Mouse (Mus musculus) midbrain, embryonic 14.5 days (tissue): ENCODE data around the gene Gramd1b. TPM values are rescaled to one million over a fixed set of nuclear protein-coding genes. Genes with fewer than 3 reads are reported as not detected.

Experiments
- ATAC-seq: fragments of 200-750 bp; cut with Nextera tagmentation; 2 replicates; pipeline ENCODE4 v1.8.0; 2017; ENCODE audit warnings: moderate number of reproducible peaks, moderate library complexity; ENCODE audit not compliant: low FRiP score, low TSS enrichment
- DNase-seq: peaks from one replicate; pipeline ENCODE4 v3.0.0-alpha.2; 2015
- H3K27ac ChIP-seq: fragments of 300-500 bp; sonication (generic); replicated peaks from 2 replicates; pipeline ENCODE4 v1.5.1; 2014; ENCODE audit warnings: mild to moderate bottlenecking, low read depth, low read length, moderate library complexity
- H3K27me3 ChIP-seq: fragments of 300-500 bp; sonication (generic); 2 replicates; pipeline ENCODE4 v1.6.1; 2014; ENCODE audit warnings: low read length, control low read depth, mixed read lengths; ENCODE audit not compliant: control insufficient read depth, insufficient read depth
- H3K36me3 ChIP-seq: fragments of 300-500 bp; sonication (generic); 2 replicates; pipeline ENCODE4 v1.6.1; 2014; ENCODE audit warnings: low read length, control low read depth; ENCODE audit not compliant: control insufficient read depth, insufficient read depth
- H3K4me1 ChIP-seq: fragments of 300-500 bp; sonication (generic); 2 replicates; pipeline ENCODE4 v1.6.1; 2014; ENCODE audit warnings: mild to moderate bottlenecking, antibody characterized with exemption, low read length, control low read depth; ENCODE audit not compliant: control insufficient read depth, insufficient read depth
- H3K4me2 ChIP-seq: fragments of 300-500 bp; sonication (generic); 2 replicates; pipeline ENCODE4 v1.6.1; 2014; ENCODE audit warnings: mild to moderate bottlenecking, low read length, moderate library complexity
- H3K4me3 ChIP-seq: fragments of 300-500 bp; sonication (generic); replicated peaks from 2 replicates; pipeline ENCODE4 v1.5.1; 2014; ENCODE audit warnings: low read depth, low read length
- H3K9ac ChIP-seq: fragments of 300-500 bp; sonication (generic); replicated peaks from 2 replicates; pipeline ENCODE4 v1.6.1; 2014; ENCODE audit warnings: mild to moderate bottlenecking, low read length, moderate library complexity
- H3K9me3 ChIP-seq: fragments of 300-500 bp; sonication (generic); 2 replicates; pipeline ENCODE4 v1.6.1; 2016; ENCODE audit warnings: low read length, control low read depth, mixed read lengths; ENCODE audit not compliant: control insufficient read depth
- WGBS: fragments of 180-500 bp; shearing (Covaris S2); extraction: QIAGEN DNeasy Blood & Tissue Kit; methylation state at CpG from one replicate; pipeline ENCODE4 v1.1.7; 2014; 5-methylcytosine and 5-hydroxymethylcytosine counted together
- polyA plus RNA-seq: library from polyadenylated mRNA; unstranded; fragments of >200 nt; fragmentation: Nextera tagmentation; extraction: Ambion mirVana; gene quantifications from 2 replicates; pipeline ENCODE4 v1.2.1, GENCODE M21; 2014

Gramd1b gene
- polyA plus RNA-seq, 1 experiment from 2014 or later: 11.3 TPM

GRCm38 (mm10) chr9:40279438-40279837 is 251.7 kb downstream of the Gramd1b start:
- Histone ChIP-seq H3K27me3 (no peaks in the 10 kb centered on the region), H3K9me3 (no peaks in the 10 kb centered on the region), H3K4me3 (no peak overlapping the region), H3K4me2 (no peak overlapping the region), H3K4me1 (no peaks in the 10 kb centered on the region), H3K9ac (no peak overlapping the region), H3K36me3 (peaks cover 56% of the 10 kb centered on the region), H3K27ac (no peak overlapping the region)
- no peak for ATAC-seq
- 95% methylated on average over 7 of the region's 7 CpGs for WGBS
- DNase-seq: no peak

GRCm38 (mm10) chr9:40277671-40278070 is 253.5 kb downstream of the Gramd1b start:
- Histone ChIP-seq H3K27ac (no peak overlapping the region), H3K36me3 (peaks cover 46% of the 10 kb centered on the region), H3K27me3 (no peaks in the 10 kb centered on the region), H3K9ac (no peak overlapping the region), H3K4me1 (peaks cover 10% of the 10 kb centered on the region; the same call in 1 of the 2 replicates), H3K4me2 (no peak overlapping the region), H3K9me3 (no peaks in the 10 kb centered on the region), H3K4me3 (no peak overlapping the region)
- WGBS: 89% methylated on average over 3 of the region's 3 CpGs
- no peak for DNase-seq
- no peak for ATAC-seq

GRCm38 (mm10) chr9:40275904-40276303 is 255.3 kb downstream of the Gramd1b start:
- ATAC-seq (no peak), DNase-seq (no peak)
- H3K9ac ChIP-seq: no peak overlapping the region
- H3K9me3 ChIP-seq: no peaks in the 10 kb centered on the region
- no peak overlapping the region for H3K4me3 ChIP-seq
- H3K4me2 ChIP-seq: no peak overlapping the region
- no peak overlapping the region for H3K27ac ChIP-seq
- peaks cover 21% of the 10 kb centered on the region; the same call in 1 of the 2 replicates for H3K4me1 ChIP-seq
- 90% methylated on average over 5 of the region's 5 CpGs for WGBS
- no peaks in the 10 kb centered on the region for H3K27me3 ChIP-seq
- peaks cover 32% of the 10 kb centered on the region for H3K36me3 ChIP-seq

- no peak for DNase-seq
- WGBS: 91% methylated on average over 7 of the region's 7 CpGs
- Histone ChIP-seq H3K4me2 (peak overlapping the region; percentile 71), H3K36me3 (peaks cover 10% of the 10 kb centered on the region; the same call in 1 of the 2 replicates), H3K4me1 (peaks cover 29% of the 10 kb centered on the region), H3K27me3 (no peaks in the 10 kb centered on the region), H3K9me3 (no peaks in the 10 kb centered on the region), H3K27ac (no peak overlapping the region), H3K4me3 (no peak overlapping the region), H3K9ac (no peak overlapping the region)
- ATAC-seq: no peak
These were observed 258.4 kb downstream of the Gramd1b start for GRCm38 (mm10) chr9:40272822-40273221.

GRCm38 (mm10) chr9:40271075-40271474 is 260.1 kb downstream of the Gramd1b start:
- no peaks in the 10 kb centered on the region for H3K9me3 ChIP-seq
- peak overlapping the region; percentile 64; the same call in 1 of the 2 replicates for H3K9ac ChIP-seq
- no peaks in the 10 kb centered on the region for H3K36me3 ChIP-seq
- ATAC-seq (no peak), DNase-seq (no peak)
- H3K27me3 ChIP-seq: no peaks in the 10 kb centered on the region
- no peak overlapping the region for H3K27ac ChIP-seq
- WGBS: 53% methylated on average over 3 of the region's 3 CpGs
- H3K4me1 ChIP-seq: peaks cover 31% of the 10 kb centered on the region
- peak overlapping the region; percentile 71 for H3K4me2 ChIP-seq
- H3K4me3 ChIP-seq: peak overlapping the region; percentile 58

GRCm38 (mm10) chr9:40269880-40270279 is 261.3 kb downstream of the Gramd1b start:
- Histone ChIP-seq H3K27me3 (no peaks in the 10 kb centered on the region), H3K9me3 (no peaks in the 10 kb centered on the region), H3K27ac (peak overlapping the region; percentile 26), H3K4me3 (peak overlapping the region; percentile 58), H3K36me3 (no peaks in the 10 kb centered on the region), H3K4me2 (peak overlapping the region; percentile 71), H3K9ac (peak overlapping the region; percentile 64), H3K4me1 (peaks cover 31% of the 10 kb centered on the region)
- 15% methylated on average over 8 of the region's 8 CpGs for WGBS
- ATAC-seq: no peak
- DNase-seq: peak; percentile 49

GRCm38 (mm10) chr9:40269103-40269861 is 261.9 kb downstream of the Gramd1b start, which contains the start of gene Scn3b:
Gene Scn3b, plus strand, starts transcription at chr9:40269217.
- ATAC-seq (peak; percentile 93), DNase-seq (peak; percentile 90)
- H3K4me3 ChIP-seq: peak within 1 kb of the TSS; percentile 58
- peak within 1 kb of the TSS; percentile 64 for H3K9ac ChIP-seq
- H3K27ac ChIP-seq: peak within 1 kb of the TSS; percentile 26
- peaks cover 31% of the 10 kb centered on the region for H3K4me1 ChIP-seq
- H3K27me3 ChIP-seq: no peaks in the 10 kb centered on the region
- peak within 1 kb of the TSS; percentile 71 for H3K4me2 ChIP-seq
- WGBS: under 1% methylated on average over 42 of the region's 42 CpGs
- no peaks in the 10 kb centered on the region for H3K9me3 ChIP-seq
- H3K36me3 ChIP-seq: no peaks in the 10 kb centered on the region

GRCm38 (mm10) chr9:40268748-40269102 is 262.5 kb downstream of the Gramd1b start:
- peak overlapping the region; percentile 64 for H3K9ac ChIP-seq
- no peaks in the 10 kb centered on the region for H3K9me3 ChIP-seq
- no peaks in the 10 kb centered on the region for H3K36me3 ChIP-seq
- peak overlapping the region; percentile 71 for H3K4me2 ChIP-seq
- ATAC-seq (peak; percentile 29; the same call in 1 of the 2 replicates), DNase-seq (no peak)
- 9% methylated on average over 4 of the region's 4 CpGs for WGBS
- peak overlapping the region; percentile 58 for H3K4me3 ChIP-seq
- H3K27ac ChIP-seq: peak overlapping the region; percentile 26
- peaks cover 31% of the 10 kb centered on the region for H3K4me1 ChIP-seq
- H3K27me3 ChIP-seq: no peaks in the 10 kb centered on the region
